8 mouse cellular contexts compared by ENCODE assay signal in genomic region chr9:45984409-45985228, GRCm38 (mm10). TPM values are rescaled to one million over a fixed set of nuclear protein-coding genes. Genes with fewer than 3 reads are reported as not detected.
DNase-seq lines count a peak whose midpoint lies in the region; ATAC-seq lines count a peak whose summit lies in the region.

No protein-coding gene starts in this region.

- H3K27me3 ChIP-seq in embryonic facial prominence, embryonic 14.5 days (replicated peaks; ENCODE audit: control insufficient read depth, insufficient read depth, low read length) = no peaks in the 10 kb centered on the region
- H3K27me3 ChIP-seq in kidney, embryonic 14.5 days (ENCODE audit: control insufficient read depth, insufficient read depth, low read length) = no peaks in the 10 kb centered on the region
- H3K27me3 ChIP-seq in limb, embryonic 15.5 days = no peaks in the 10 kb centered on the region

- peak overlapping the region; percentile 98 for H3K9ac ChIP-seq in embryonic facial prominence, embryonic 14.5 days (ENCODE audit: low read depth, low read length)
- peak overlapping the region; percentile 93 for H3K9ac ChIP-seq in kidney, embryonic 14.5 days (ENCODE audit: low read depth, low read length)
- peak overlapping the region; percentile 97 for H3K9ac ChIP-seq in limb, embryonic 15.5 days

- H3K4me1 ChIP-seq in embryonic facial prominence, embryonic 14.5 days (ENCODE audit: control insufficient read depth, insufficient read depth, low read length) = peaks cover 22% of the 10 kb centered on the region
- H3K4me1 ChIP-seq in kidney, embryonic 14.5 days (ENCODE audit: control insufficient read depth, insufficient read depth, low read length) = peaks cover 7% of the 10 kb centered on the region; the same call in 1 of the 2 replicates
- H3K4me1 ChIP-seq in limb, embryonic 15.5 days = peaks cover 29% of the 10 kb centered on the region

- peaks cover 10% of the 10 kb centered on the region; the same call in 1 of the 2 replicates for H3K36me3 ChIP-seq in embryonic facial prominence, embryonic 14.5 days (ENCODE audit: control insufficient read depth, insufficient read depth, low read length)
- H3K36me3 ChIP-seq in kidney, embryonic 14.5 days (ENCODE audit: control insufficient read depth, insufficient read depth, low read length) = no peaks in the 10 kb centered on the region
- no peaks in the 10 kb centered on the region for H3K36me3 ChIP-seq in limb, embryonic 15.5 days

- peak; percentile 87 for DNase-seq in 3T3-L1 (ENCODE audit: low read depth, low spot score)
- DNase-seq in adrenal gland, postnatal 4 days (ENCODE audit: low spot score in 2 of 2) = peak; percentile 67 to 83
- peak; percentile 97 for DNase-seq in embryonic facial prominence, embryonic 14.5 days (ENCODE audit: low spot score)
- peak; percentile 86 to 88 for DNase-seq in heart, adult 9 months (ENCODE audit: low spot score in 2 of 2)
- DNase-seq in monocyte, adult 2 months (ENCODE audit: low read depth in 1 of 2, low spot score in 2 of 2) = peak; percentile 48 to 65
- peak; percentile 87 for DNase-seq in spleen, postnatal 36 days (ENCODE audit: low spot score in 2 of 2)

- peak overlapping the region; percentile 97 for H3K4me3 ChIP-seq in embryonic facial prominence, embryonic 14.5 days (ENCODE audit: low read depth, low read length)
- H3K4me3 ChIP-seq in kidney, embryonic 14.5 days (ENCODE audit: low read length) = peak overlapping the region; percentile 83
- peak overlapping the region; percentile 94 for H3K4me3 ChIP-seq in limb, embryonic 15.5 days

- H3K9me3 ChIP-seq in embryonic facial prominence, embryonic 14.5 days (ENCODE audit: control insufficient read depth, low read length) = no peaks in the 10 kb centered on the region
- no peaks in the 10 kb centered on the region for H3K9me3 ChIP-seq in kidney, embryonic 14.5 days (ENCODE audit: control insufficient read depth, low read length)
- H3K9me3 ChIP-seq in limb, embryonic 15.5 days = no peaks in the 10 kb centered on the region

- peak overlapping the region; percentile 86 for H3K27ac ChIP-seq in embryonic facial prominence, embryonic 14.5 days (replicated peaks; ENCODE audit: low read depth, low read length)
- H3K27ac ChIP-seq in kidney, embryonic 14.5 days (ENCODE audit: low read depth, low read length) = peak overlapping the region; percentile 94
- H3K27ac ChIP-seq in limb, embryonic 15.5 days = peak overlapping the region; percentile 96

- peak overlapping the region; percentile 79 for H3K4me2 ChIP-seq in embryonic facial prominence, embryonic 14.5 days (ENCODE audit: low read depth, low read length)
- peak overlapping the region; percentile 59 for H3K4me2 ChIP-seq in kidney, embryonic 14.5 days (replicated peaks; ENCODE audit: low read depth, low read length)
- H3K4me2 ChIP-seq in limb, embryonic 15.5 days = peak overlapping the region; percentile 76

- peak; percentile 95 for ATAC-seq in embryonic facial prominence, embryonic 14.5 days (ENCODE audit: low read depth)
- peak; percentile 89 for ATAC-seq in kidney, embryonic 14.5 days (ENCODE audit: low FRiP score, low TSS enrichment)
- ATAC-seq in limb, embryonic 15.5 days (ENCODE audit: insufficient number of reproducible peaks, low FRiP score, low TSS enrichment, low read depth) = peak; percentile 93

- WGBS in embryonic facial prominence, embryonic 14.5 days = 1% methylated on average over 15 of the region's 76 CpGs
- WGBS in kidney, embryonic 14.5 days = under 1% methylated on average over 64 of the region's 76 CpGs
- WGBS in limb, embryonic 15.5 days = under 1% methylated on average over 52 of the region's 76 CpGs

RNA-seq across cellular contexts. Expression of gene Pafah1b2, which starts 27.9 kb away (rescaled TPM):
- total RNA-seq in adrenal gland, postnatal 4 days (2021) = 100 to 1,000 TPM; 154 to 163 TPM
- 167 and 188 TPM in 2 replicates for polyA plus RNA-seq in embryonic facial prominence, embryonic 14.5 days (2014; fragmentation: Nextera tagmentation; extraction: Ambion mirVana)
- 125 and 177 TPM in 2 replicates for polyA plus RNA-seq in kidney, embryonic 14.5 days (2014; fragmentation: Nextera tagmentation; extraction: Ambion mirVana)
- polyA plus RNA-seq in limb, embryonic 15.5 days (2015; fragmentation: Nextera tagmentation; extraction: Ambion mirVana) = 182 and 188 TPM in 2 replicates

RNA-seq across cellular contexts. Expression of gene Sik3, which starts 28.0 kb away (rescaled TPM):
- 10 to 100 TPM; 61.9 to 69.3 TPM for total RNA-seq in adrenal gland, postnatal 4 days (2021)
- polyA plus RNA-seq in embryonic facial prominence, embryonic 14.5 days (2014; fragmentation: Nextera tagmentation; extraction: Ambion mirVana) = 11.5 and 13.4 TPM in 2 replicates
- polyA plus RNA-seq in kidney, embryonic 14.5 days (2014; fragmentation: Nextera tagmentation; extraction: Ambion mirVana) = 10.1 and 11.2 TPM in 2 replicates
- polyA plus RNA-seq in limb, embryonic 15.5 days (2015; fragmentation: Nextera tagmentation; extraction: Ambion mirVana) = 10.6 and 11.8 TPM in 2 replicates

RNA-seq across cellular contexts. Expression of gene Sidt2, which starts 29.6 kb away (rescaled TPM):
- 100 to 1,000 TPM; 244 TPM for total RNA-seq in adrenal gland, postnatal 4 days (2021)
- polyA plus RNA-seq in embryonic facial prominence, embryonic 14.5 days (2014; fragmentation: Nextera tagmentation; extraction: Ambion mirVana) = 47.9 and 50.4 TPM in 2 replicates
- 26.8 and 42.3 TPM in 2 replicates for polyA plus RNA-seq in kidney, embryonic 14.5 days (2014; fragmentation: Nextera tagmentation; extraction: Ambion mirVana)
- 50.6 and 66.1 TPM in 2 replicates for polyA plus RNA-seq in limb, embryonic 15.5 days (2015; fragmentation: Nextera tagmentation; extraction: Ambion mirVana)

RNA-seq across cellular contexts. Expression of gene Tagln, which starts 48.8 kb away (rescaled TPM):
- total RNA-seq in adrenal gland, postnatal 4 days (2021) = 10 to 100 TPM; 44.1 to 44.3 TPM
- 52.6 and 59.1 TPM in 2 replicates for polyA plus RNA-seq in embryonic facial prominence, embryonic 14.5 days (2014; fragmentation: Nextera tagmentation; extraction: Ambion mirVana)
- polyA plus RNA-seq in kidney, embryonic 14.5 days (2014; fragmentation: Nextera tagmentation; extraction: Ambion mirVana) = 31.5 and 35.9 TPM in 2 replicates
- polyA plus RNA-seq in limb, embryonic 15.5 days (2015; fragmentation: Nextera tagmentation; extraction: Ambion mirVana) = 26.6 and 33.1 TPM in 2 replicates

Comparison
In these comparisons a context has a peak if more than half of its experiments do, and no peak if none do; other contexts are left out.
1. Peak in every context shown above with its lines: DNase-seq, ATAC-seq, H3K4me3 ChIP-seq and H3K27ac ChIP-seq.